Mouse (Mus musculus) embryonic facial prominence, embryonic 10.5 days (tissue): Measurements from ENCODE around the gene Tmed6. TPM values are rescaled to one million over a fixed set of nuclear protein-coding genes. Genes with fewer than 3 reads are reported as not detected.
"Not testable (repeated sequence)": the region's sequence is repeated elsewhere in the genome, so short reads cannot be mapped to it uniquely, and the experiment has no call there.

Experiments used
- DNase-seq: peaks from one replicate; pipeline ENCODE4 v3.0.0-alpha.2; 2017; ENCODE audit warnings: low spot score
- H3K27ac ChIP-seq: fragments of 300-500 bp; sonication (generic); replicated peaks from 2 replicates; pipeline ENCODE4 v1.5.1; 2016; ENCODE audit warnings: mild to moderate bottlenecking
- H3K27me3 ChIP-seq: fragments of 300-500 bp; sonication (generic); replicated peaks from 2 replicates; pipeline ENCODE4 v1.6.1; 2016; ENCODE audit warnings: low read depth, mild to moderate bottlenecking; ENCODE audit not compliant: poor library complexity, severe bottlenecking
- H3K36me3 ChIP-seq: fragments of 300-500 bp; sonication (generic); replicated peaks from 2 replicates; pipeline ENCODE4 v1.6.1; 2016; ENCODE audit warnings: mild to moderate bottlenecking, moderate library complexity
- H3K4me1 ChIP-seq: fragments of 300-500 bp; sonication (generic); 2 replicates; pipeline ENCODE4 v1.6.1; 2016
- H3K4me3 ChIP-seq: fragments of 300-500 bp; sonication (generic); 2 replicates; pipeline ENCODE4 v1.5.1; 2016; ENCODE audit warnings: mild to moderate bottlenecking, moderate library complexity
- H3K9me3 ChIP-seq: fragments of 300-500 bp; sonication (generic); 2 replicates; pipeline ENCODE4 v1.6.1; 2016; ENCODE audit warnings: mild to moderate bottlenecking
- WGBS: fragments of 180-500 bp; shearing (Covaris S2); methylation state at CpG from one replicate; pipeline ENCODE4 v1.1.7; 2016; 5-methylcytosine and 5-hydroxymethylcytosine counted together
- polyA plus RNA-seq: library from polyadenylated mRNA; unstranded; fragments of >200 nt; fragmentation: Nextera tagmentation; extraction: Ambion mirVana; gene quantifications from 2 replicates; pipeline ENCODE4 v1.2.1, GENCODE M21; 2016

Gene Tmed6
- not detected in 2 replicates for polyA plus RNA-seq

- H3K4me3 ChIP-seq, result no peak within 1 kb of the TSS
- H3K9me3 ChIP-seq, result no peaks in the 10 kb centered on the region
- H3K27ac ChIP-seq, result no peak within 1 kb of the TSS
- DNase-seq, result no peak
- no peaks in the 10 kb centered on the region for H3K27me3 ChIP-seq
- H3K4me1 ChIP-seq, result 0 out of 2 replicates have a peak, but pooled peaks cover 8% of the 10 kb centered on the region
- peaks cover 32% of the 10 kb centered on the region for H3K36me3 ChIP-seq
- 67% methylated on average over 17 of the region's 17 CpGs for WGBS
Measured at GRCm38 (mm10) chr8:107065511-107066496, at the start of gene Tmed6. Tmed6 (minus strand) TSS chr8:107065644.

DNA sequence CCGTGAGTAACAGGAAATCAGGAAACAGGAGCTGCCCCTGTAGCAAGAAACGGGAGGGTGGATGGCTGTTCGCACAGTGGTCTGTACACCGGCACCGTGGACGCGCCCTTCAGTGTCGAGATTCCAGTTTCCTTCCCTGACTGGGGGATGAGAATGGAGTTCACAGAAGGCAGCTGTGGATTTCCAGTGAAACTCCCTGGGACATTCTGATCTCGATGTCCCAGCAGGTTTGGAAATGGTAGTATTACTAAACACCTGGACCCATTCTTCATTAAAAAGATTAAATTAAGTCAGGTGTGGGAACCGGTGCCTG, 49.5 kb upstream of the Tmed6 start:
- peaks cover 26% of the 10 kb centered on the region for H3K4me1 ChIP-seq
- peak overlapping the region; percentile 16; the same call in 1 of the 2 replicates for H3K27ac ChIP-seq
- no peaks in the 10 kb centered on the region for H3K9me3 ChIP-seq
- no peak for DNase-seq
- 69% methylated on average over 10 of the region's 10 CpGs for whole genome bisulfite sequencing
- no peaks in the 10 kb centered on the region for H3K27me3 ChIP-seq
- no peak overlapping the region for H3K4me3 ChIP-seq
- H3K36me3 ChIP-seq, result no peaks in the 10 kb centered on the region

DNA sequence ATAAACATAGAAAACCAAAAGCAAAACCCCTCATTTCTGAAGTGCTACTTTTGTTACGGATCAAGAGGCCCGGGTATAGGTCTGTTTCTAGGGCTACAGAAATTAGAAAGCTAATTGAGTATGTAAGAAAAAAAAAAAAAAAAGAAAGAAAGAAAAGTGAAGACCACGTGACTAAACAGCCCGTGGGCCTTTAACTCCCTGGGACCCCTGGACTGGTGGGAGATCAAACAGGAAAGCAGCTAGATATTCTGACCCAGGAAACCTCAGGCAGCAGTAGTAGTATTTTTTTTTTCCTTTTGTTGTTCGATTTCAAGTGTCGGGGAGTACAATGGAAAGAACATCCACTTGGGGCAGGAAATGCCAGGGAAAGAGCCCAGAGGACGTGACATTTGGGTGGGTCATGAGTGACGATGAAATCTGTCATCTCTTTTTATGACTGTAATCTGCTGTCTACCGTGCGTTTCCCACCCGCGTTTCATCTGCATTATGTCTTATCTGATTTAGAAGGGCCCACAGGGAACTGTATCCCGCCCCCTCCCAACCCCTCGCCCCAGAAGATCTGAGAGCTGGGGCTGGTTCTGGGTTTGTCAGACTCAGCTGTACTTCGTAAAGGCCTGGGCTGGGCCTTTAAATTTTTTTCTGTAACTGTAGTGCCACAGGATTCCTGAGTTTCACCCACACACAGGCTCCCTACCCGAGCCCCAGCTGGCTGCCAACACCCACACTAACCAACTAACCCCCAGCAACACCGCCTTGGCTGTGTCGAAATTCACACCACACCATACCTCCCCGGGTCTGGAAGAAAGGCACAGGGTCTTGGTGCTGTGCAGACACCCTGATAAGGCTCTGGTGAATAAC, 48.9 kb upstream of the Tmed6 start:
- 70% methylated on average over 19 of the region's 19 CpGs for WGBS

DNA sequence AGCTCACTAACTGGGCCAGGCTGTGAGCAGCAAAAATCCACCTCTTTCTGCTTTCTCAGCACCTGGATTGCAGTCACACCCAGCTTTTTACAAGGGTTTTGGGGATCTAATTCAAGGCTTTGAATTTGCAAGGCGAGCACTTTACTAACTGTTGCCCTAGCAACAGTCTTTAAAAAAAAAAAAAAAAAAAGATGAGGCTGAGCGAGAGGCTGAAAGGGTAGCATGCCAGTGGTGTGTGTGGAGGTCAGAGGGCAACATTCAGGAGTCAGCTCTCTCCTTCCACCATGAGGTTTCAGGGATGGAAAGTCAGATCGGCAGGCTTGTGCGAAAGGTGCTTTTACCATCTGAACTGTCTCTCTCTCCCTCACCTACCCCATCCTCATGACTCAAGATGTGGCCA, 47.8 kb upstream of the Tmed6 start:
- no peaks in the 10 kb centered on the region for H3K36me3 ChIP-seq
- no peak for DNase-seq
- 47% methylated on average over 4 of the region's 4 CpGs for WGBS
- H3K27me3 ChIP-seq, result no peaks in the 10 kb centered on the region
- H3K27ac ChIP-seq, result no peak overlapping the region
- no peaks in the 10 kb centered on the region for H3K9me3 ChIP-seq
- peaks cover 26% of the 10 kb centered on the region for H3K4me1 ChIP-seq
- no peak overlapping the region for H3K4me3 ChIP-seq

More for the DNA sequence above, 48.9 kb upstream of the Tmed6 start:
- Histone ChIP-seq H3K4me3 (no peak overlapping the region), H3K9me3 (no peaks in the 10 kb centered on the region), H3K27ac (peak overlapping the region; percentile 16), H3K36me3 (no peaks in the 10 kb centered on the region), H3K4me1 (peaks cover 27% of the 10 kb centered on the region), H3K27me3 (no peaks in the 10 kb centered on the region)
- DNase-seq, result no peak

- 92% methylated on average over 10 of the region's 11 CpGs for WGBS
- H3K27me3 ChIP-seq, result no peaks in the 10 kb centered on the region
- no peak overlapping the region for H3K4me3 ChIP-seq
- no peaks in the 10 kb centered on the region for H3K9me3 ChIP-seq
- DNase-seq, result no peak
- H3K27ac ChIP-seq, result no peak overlapping the region
- H3K36me3 ChIP-seq, result no peaks in the 10 kb centered on the region
- peaks cover 26% of the 10 kb centered on the region for H3K4me1 ChIP-seq
Measured at GRCm38 (mm10) chr8:107111340-107112105, 46.1 kb upstream of the Tmed6 start.

GRCm38 (mm10) chr8:107110629-107111330, 45.3 kb upstream of the Tmed6 start:
- Histone ChIP-seq H3K4me3 (no peak overlapping the region), H3K36me3 (no peaks in the 10 kb centered on the region), H3K27ac (no peak overlapping the region), H3K9me3 (no peaks in the 10 kb centered on the region), H3K4me1 (peaks cover 26% of the 10 kb centered on the region), H3K27me3 (no peaks in the 10 kb centered on the region)
- WGBS, result 81% methylated on average over 9 of the region's 9 CpGs
- DNase-seq, result no peak

DNA sequence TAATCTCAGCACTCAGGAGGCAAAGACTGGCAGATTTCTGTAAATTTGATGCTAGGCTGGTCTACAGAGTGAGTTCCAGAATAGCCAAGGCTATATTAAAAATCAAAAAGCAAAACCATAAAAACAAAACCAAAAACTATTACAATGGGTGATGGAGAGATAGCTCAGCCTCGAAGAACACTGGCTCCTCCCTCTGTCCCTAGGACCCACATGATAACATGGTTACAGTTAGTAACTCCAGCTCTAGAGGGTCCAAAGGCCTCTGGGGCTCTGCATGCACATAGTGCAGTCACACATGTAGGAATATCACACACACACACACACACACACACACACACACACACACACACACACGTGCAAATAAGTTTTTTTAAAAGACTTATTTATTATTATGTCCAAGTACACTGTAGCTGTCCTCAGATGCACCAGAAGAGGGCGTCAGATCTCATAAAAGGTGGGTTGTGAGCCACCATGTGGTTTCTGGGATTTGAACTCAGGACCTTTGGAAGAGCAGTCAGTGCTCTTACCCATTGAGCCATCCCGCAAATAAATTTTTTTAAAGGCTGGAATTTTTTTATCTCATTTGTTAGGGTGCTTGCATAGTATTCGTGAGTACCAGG, 44.5 kb upstream of the Tmed6 start:
- Histone ChIP-seq H3K27me3 (no peaks in the 10 kb centered on the region), H3K9me3 (no peaks in the 10 kb centered on the region), H3K36me3 (no peaks in the 10 kb centered on the region), H3K4me3 (no peak overlapping the region), H3K27ac (no peak overlapping the region), H3K4me1 (peaks cover 24% of the 10 kb centered on the region)
- 84% methylated on average over 5 of the region's 5 CpGs for WGBS
- DNase-seq, result no peak

DNA sequence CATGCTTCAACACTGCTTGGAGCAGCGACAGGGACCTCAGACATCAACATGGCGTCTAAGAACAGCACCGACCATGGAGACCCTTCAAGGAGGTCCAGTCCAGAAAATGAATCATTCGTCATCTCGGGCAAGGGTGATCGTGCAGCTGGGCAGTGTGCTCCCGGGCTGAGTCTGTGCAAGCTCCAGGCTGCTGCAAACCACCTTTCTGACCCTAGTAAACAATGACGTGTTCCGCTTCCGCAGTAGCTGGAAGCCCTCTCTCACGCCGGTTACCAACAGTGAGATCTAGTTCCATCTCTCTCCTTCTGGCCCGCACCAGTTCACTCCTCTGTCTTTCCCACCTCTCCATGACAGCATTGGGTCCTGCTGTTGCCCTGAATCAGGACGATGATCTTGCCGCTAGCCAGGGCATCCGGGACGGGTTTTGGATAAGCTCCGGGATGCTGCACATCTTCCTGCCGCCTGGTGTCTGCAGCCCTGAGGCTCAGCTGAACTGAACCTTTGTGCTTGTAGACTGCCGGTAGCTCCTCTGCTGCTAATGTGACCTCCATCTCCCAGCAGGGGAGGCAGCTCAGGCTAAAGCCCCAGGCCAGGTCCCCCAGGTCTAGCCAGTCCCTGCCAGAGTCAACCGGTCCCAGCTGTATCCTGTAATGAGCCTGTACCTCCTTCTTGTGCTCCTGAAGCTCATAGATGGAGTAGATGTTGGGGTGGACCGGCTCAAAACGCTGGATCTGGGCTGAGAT, 43.7 kb upstream of the Tmed6 start:
- no peaks in the 10 kb centered on the region for H3K36me3 ChIP-seq
- peak overlapping the region; percentile 69 for H3K27ac ChIP-seq
- no peaks in the 10 kb centered on the region for H3K27me3 ChIP-seq
- H3K9me3 ChIP-seq, result no peaks in the 10 kb centered on the region
- H3K4me3 ChIP-seq, result peak overlapping the region; percentile 32
- DNase-seq, result peak; percentile 39
- H3K4me1 ChIP-seq, result peaks cover 16% of the 10 kb centered on the region
- WGBS, result 62% methylated on average over 23 of the region's 23 CpGs

DNA sequence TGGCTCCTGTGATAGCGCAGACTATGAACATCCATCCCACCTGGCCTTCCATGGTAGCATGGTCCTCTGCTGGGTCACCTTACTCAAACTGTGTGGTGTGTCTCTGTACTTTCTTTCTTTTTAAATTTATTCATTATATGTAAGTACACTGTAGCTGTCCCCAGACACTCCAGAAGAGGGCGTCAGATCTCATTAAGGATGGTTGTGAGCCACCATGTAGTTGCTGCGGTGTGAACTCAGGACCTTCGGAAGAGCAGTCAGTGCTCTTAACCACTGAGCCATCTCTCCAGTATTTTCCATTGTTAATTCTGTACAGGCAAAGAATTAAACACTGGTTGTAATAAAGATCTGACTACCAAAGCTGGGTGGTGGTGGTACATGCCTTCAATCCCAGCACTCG, 42.6 kb upstream of the Tmed6 start:
- DNase-seq, H3K27me3 ChIP-seq, H3K9me3 ChIP-seq, H3K4me3 ChIP-seq, H3K36me3 ChIP-seq, H3K27ac ChIP-seq: not testable (repeated sequence)
- peaks cover 12% of the 10 kb centered on the region for H3K4me1 ChIP-seq
- 90% methylated on average over 5 of the region's 5 CpGs for WGBS

DNA sequence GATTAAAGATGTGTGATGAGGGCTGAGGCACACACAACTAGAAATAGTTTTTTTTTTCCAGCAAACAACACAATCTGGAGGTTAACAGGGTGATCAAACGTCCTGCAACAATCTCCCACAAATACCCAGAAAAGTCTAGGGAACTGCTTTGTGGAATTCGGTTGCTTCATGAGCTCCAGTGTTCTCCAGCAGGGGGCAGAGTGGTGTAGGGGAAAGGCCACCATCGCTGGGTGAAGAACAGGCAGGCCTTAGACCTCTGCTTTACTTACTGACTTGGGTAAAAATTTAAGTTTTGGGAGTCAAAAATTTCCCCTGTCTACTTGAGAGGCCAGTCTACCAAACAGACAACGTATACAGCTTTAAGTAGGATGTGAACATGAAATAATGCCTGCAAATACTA, 39.1 kb upstream of the Tmed6 start:
- no peak overlapping the region for H3K27ac ChIP-seq
- WGBS, result 13% methylated on average over 4 of the region's 4 CpGs
- no peak overlapping the region for H3K4me3 ChIP-seq
- H3K4me1 ChIP-seq, result peaks cover 9% of the 10 kb centered on the region
- no peaks in the 10 kb centered on the region for H3K27me3 ChIP-seq
- H3K9me3 ChIP-seq, result no peaks in the 10 kb centered on the region
- H3K36me3 ChIP-seq, result no peaks in the 10 kb centered on the region
- DNase-seq, result peak; percentile 83

- 91% methylated on average over 2 of the region's 2 CpGs for WGBS
- no peaks in the 10 kb centered on the region for H3K27me3 ChIP-seq
- H3K4me3 ChIP-seq, result no peak overlapping the region
- H3K36me3 ChIP-seq, result no peaks in the 10 kb centered on the region
- no peaks in the 10 kb centered on the region for H3K4me1 ChIP-seq
- H3K9me3 ChIP-seq, result no peaks in the 10 kb centered on the region
- H3K27ac ChIP-seq, result no peak overlapping the region
- no peak for DNase-seq
Measured at GRCm38 (mm10) chr8:107100635-107101034, 35.2 kb upstream of the Tmed6 start.
